Mouse (Mus musculus) liver, adult 2 months (tissue): ENCODE results near the gene Phf21a. TPM values are rescaled to one million over a fixed set of nuclear protein-coding genes. Genes with fewer than 3 reads are reported as not detected.

Experiments used
- DNase-seq: peaks from one replicate; pipeline ENCODE4 v3.0.0-alpha.2; 2011; ENCODE audit warnings: low read depth, low spot score; ENCODE audit errors: extremely low read depth
- H3K27ac ChIP-seq: fragments of 200-500 bp; replicated peaks from 2 replicates; pipeline ENCODE4 v1.5.1; 2012; ENCODE audit warnings: low read depth, mild to moderate bottlenecking, control low read depth, inconsistent platforms, low read length; ENCODE audit not compliant: insufficient read depth
- H3K27me3 ChIP-seq: fragments of 200-500 bp; 2 replicates; pipeline ENCODE4 v1.6.1; 2012; ENCODE audit warnings: mild to moderate bottlenecking, moderate library complexity, low read length, inconsistent platforms; ENCODE audit not compliant: control insufficient read depth, insufficient read depth
- H3K36me3 ChIP-seq: fragments of 200-500 bp; 2 replicates; pipeline ENCODE4 v1.6.1; 2012; ENCODE audit warnings: low read length, inconsistent platforms; ENCODE audit not compliant: control insufficient read depth, insufficient read depth
- H3K4me1 ChIP-seq: fragments of 200-500 bp; 2 replicates; pipeline ENCODE4 v1.6.1; 2011; ENCODE audit warnings: low read length; ENCODE audit not compliant: control insufficient read depth, insufficient read depth
- H3K4me3 ChIP-seq: fragments of 200-500 bp; 2 replicates; pipeline ENCODE4 v1.5.1; 2011; ENCODE audit warnings: low read depth, mild to moderate bottlenecking, control low read depth, low read length, moderate library complexity; ENCODE audit not compliant: insufficient read depth
- H3K79me2 ChIP-seq: fragments of 200-500 bp; 2 replicates; pipeline ENCODE4 v1.6.1; 2012; ENCODE audit warnings: inconsistent platforms, mild to moderate bottlenecking, low read length, moderate library complexity; ENCODE audit not compliant: control insufficient read depth, insufficient read depth
- H3K9ac ChIP-seq: fragments of 200-500 bp; 2 replicates; pipeline ENCODE4 v1.6.1; 2012; ENCODE audit warnings: low read depth, mild to moderate bottlenecking, control low read depth, inconsistent platforms, low read length
- CTCF ChIP-seq: fragments of 200-500 bp; IDR thresholded peaks from 2 replicates; pipeline ENCODE4 v1.5.1; 2011; ENCODE audit warnings: low read depth, low read length, control low read depth
- POLR2A ChIP-seq: fragments of 200-500 bp; IDR thresholded peaks from 2 replicates; pipeline ENCODE4 v1.6.1; 2011; ENCODE audit warnings: low read length, control low read depth; ENCODE audit not compliant: insufficient read depth; ENCODE audit errors: extremely low read depth
- WGBS: fragments of 180-500 bp; shearing (Covaris S2); methylation state at CpG from one replicate; pipeline ENCODE4 v1.1.7; 2018; 5-methylcytosine and 5-hydroxymethylcytosine counted together
- polyA plus RNA-seq: library from polyadenylated mRNA; depleted of rRNA; stranded (reverse); fragments of >200 nt; gene quantifications from 2 replicates; pipeline ENCODE4 v1.2.3, GENCODE M21; 2012
- total RNA-seq: library from RNA; depleted of rRNA; stranded (reverse); fragments of >200 nt; gene quantifications from 2 replicates; pipeline ENCODE4 v1.2.3, GENCODE M21; 2014

The Phf21a gene
- total and polyA plus RNA-seq, 2 experiments, result 11.4 to 14.5 TPM

DNA sequence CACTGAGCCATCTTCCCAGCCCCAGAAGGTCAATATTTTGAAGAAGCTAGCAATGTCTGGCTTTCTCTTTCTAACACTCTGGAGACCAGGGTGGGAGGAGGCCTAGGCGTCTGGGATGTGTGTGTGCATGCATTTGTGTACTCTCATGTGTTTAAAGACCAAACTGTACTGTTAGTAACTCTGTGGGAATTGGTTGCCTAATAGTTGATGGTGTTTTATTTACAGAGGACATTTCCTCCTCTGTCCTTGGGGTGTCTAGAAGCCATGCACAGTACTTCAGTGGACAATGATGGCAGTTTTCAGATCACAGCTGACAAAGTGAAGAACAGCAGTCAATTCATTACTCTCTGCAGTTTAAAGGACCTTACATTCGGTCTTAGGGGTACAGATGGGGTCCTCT, 254.3 kb downstream of the Phf21a start:
- H3K79me2 ChIP-seq, result no peaks in the 10 kb centered on the region
- H3K4me1 ChIP-seq, result no peaks in the 10 kb centered on the region
- TF ChIP-seq POLR2A (no peak), CTCF (no peak)
- H3K27me3 ChIP-seq, result no peaks in the 10 kb centered on the region
- 91% methylated on average over 2 of the region's 2 CpGs for WGBS
- H3K4me3 ChIP-seq, result no peak overlapping the region
- H3K9ac ChIP-seq, result no peak overlapping the region
- no peak overlapping the region for H3K27ac ChIP-seq
- H3K36me3 ChIP-seq, result peaks cover 22% of the 10 kb centered on the region
- DNase-seq, result no peak

DNA sequence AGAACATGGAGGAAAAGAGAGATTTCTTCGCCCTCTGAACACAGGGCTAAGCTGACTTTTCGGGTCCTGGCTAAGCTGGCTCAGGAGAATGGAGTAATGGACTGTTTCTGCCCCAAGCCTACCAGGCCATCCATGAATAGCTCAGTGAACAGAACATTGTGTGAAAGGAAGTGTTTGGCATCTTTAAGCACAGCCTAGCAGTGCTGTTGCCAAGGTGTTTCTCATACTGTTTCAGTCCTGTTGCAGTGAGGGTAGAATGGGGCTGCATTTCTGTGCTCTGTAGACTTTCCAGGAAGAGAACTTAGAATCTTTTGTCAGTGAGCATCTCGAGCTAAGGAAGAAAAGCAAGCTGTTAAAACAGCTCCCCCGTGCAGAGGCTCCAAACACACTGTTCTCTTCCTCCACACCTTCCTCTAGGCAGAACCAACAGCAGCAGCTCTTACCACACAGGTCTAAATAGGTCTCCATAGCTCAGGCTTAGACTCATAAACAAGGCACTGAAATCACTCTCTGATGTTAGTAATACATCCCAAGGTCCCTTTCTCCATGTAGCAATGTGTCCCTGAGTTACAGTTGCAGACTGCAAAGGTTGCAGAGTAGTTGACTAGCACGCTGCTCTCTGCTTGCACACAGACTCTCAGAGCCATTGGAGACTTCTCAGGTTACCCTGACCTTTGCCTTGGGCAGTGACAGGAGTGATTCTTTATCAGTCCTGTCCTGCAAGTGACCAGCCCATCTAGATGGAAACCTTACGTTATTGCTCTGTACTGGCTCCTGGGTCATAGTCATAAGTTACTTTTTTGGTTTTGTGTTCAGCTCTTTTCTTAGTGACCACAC, 256.9 kb downstream of the Phf21a start:
- Histone ChIP-seq H3K4me1 (no peaks in the 10 kb centered on the region; the same call in 1 of the 2 replicates), H3K79me2 (no peaks in the 10 kb centered on the region), H3K27ac (no peak overlapping the region), H3K27me3 (no peaks in the 10 kb centered on the region), H3K36me3 (peaks cover 19% of the 10 kb centered on the region), H3K4me3 (no peak overlapping the region), H3K9ac (no peak overlapping the region)
- 73% methylated on average over 6 of the region's 6 CpGs for WGBS
- no peak for DNase-seq
- TF ChIP-seq POLR2A (no peak), CTCF (no peak)

DNA sequence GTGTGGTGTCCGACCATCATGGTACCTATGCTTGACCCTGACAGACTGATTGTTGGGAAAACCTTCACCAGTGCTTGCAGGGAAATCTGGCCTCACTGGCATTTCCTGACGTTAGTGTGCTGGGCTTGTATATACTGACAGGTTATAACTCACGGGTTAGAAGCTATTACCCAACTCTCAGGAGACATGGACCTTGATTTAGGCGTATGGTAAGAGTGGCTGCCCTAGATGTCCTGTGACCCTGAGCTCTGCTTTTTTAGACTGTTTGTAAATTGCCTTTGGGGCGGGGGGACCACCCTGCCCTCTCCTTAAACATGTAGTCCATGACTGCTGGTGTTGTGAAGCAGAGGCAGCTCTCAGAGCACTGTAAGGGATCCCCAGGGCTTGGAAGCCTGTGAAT, 257.8 kb downstream of the Phf21a start:
- no peaks in the 10 kb centered on the region for H3K79me2 ChIP-seq
- 84% methylated on average over 5 of the region's 5 CpGs for WGBS
- DNase-seq, result no peak

DNA sequence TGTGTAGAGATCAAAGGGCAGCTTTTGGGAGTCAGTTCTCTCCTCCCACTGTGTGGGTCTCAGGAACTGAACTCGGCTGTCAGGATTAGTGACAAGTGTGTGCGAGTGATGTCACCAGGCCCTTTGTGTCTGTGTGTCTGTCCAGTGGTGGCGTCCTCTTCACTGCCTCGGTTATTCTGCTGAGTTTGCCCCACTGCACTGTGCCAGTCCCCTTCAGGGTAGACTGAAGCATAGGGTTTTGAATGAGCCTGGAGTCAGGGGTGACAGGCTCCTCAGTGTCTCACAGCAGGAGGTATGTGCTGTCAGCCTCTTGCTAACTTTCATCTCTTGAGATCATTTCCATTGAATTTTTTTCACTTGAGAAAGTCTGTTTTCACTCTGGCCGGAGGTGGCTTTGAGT, 260.5 kb downstream of the Phf21a start:
- 74% methylated on average over 5 of the region's 5 CpGs for WGBS

More for the DNA sequence above, 257.8 kb downstream of the Phf21a start:
- H3K4me1 ChIP-seq, result no peaks in the 10 kb centered on the region; the same call in 1 of the 2 replicates
- TF ChIP-seq CTCF (no peak), POLR2A (no peak)
- no peak overlapping the region for H3K4me3 ChIP-seq
- H3K27ac ChIP-seq, result no peak overlapping the region
- no peaks in the 10 kb centered on the region for H3K27me3 ChIP-seq
- H3K36me3 ChIP-seq, result peaks cover 18% of the 10 kb centered on the region
- H3K9ac ChIP-seq, result no peak overlapping the region

DNA sequence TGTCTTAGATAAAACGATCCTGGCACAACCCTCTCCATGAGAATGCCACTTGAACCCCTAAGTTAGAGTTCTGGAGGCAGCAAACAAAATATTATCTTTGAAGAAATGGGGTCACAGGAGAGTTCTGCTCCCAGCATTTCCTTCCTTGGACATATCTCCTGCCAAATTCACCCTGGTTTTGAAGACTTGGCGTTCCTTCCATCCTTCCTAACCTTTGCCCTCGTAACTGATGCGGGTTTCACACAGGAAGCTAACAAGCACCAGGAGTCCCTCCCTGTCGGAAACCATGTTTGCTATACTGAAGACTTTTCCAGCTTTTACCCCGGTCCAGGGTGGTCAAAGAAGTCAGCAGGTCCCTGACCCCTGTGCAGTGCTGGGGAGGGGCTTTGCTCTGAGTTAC, 261.3 kb downstream of the Phf21a start:
- peaks cover 22% of the 10 kb centered on the region for H3K36me3 ChIP-seq
- WGBS, result 56% methylated on average over 6 of the region's 6 CpGs
- H3K27ac ChIP-seq, result peak overlapping the region; percentile 19; the same call in 1 of the 2 replicates
- H3K27me3 ChIP-seq, result no peaks in the 10 kb centered on the region
- no peaks in the 10 kb centered on the region for H3K79me2 ChIP-seq
- no peak overlapping the region for H3K4me3 ChIP-seq
- H3K9ac ChIP-seq, result no peak overlapping the region
- no peak for TF ChIP-seq POLR2A
- TF ChIP-seq CTCF, result no peak
- DNase-seq, result no peak
- no peaks in the 10 kb centered on the region; the same call in 1 of the 2 replicates for H3K4me1 ChIP-seq

More for the DNA sequence above, 260.5 kb downstream of the Phf21a start:
- Histone ChIP-seq H3K79me2 (no peaks in the 10 kb centered on the region), H3K36me3 (peaks cover 27% of the 10 kb centered on the region), H3K27me3 (no peaks in the 10 kb centered on the region), H3K27ac (no peak overlapping the region), H3K4me3 (no peak overlapping the region), H3K4me1 (no peaks in the 10 kb centered on the region; the same call in 1 of the 2 replicates), H3K9ac (no peak overlapping the region)
- DNase-seq, result no peak
- no peak for TF ChIP-seq POLR2A
- no peak for TF ChIP-seq CTCF

DNA sequence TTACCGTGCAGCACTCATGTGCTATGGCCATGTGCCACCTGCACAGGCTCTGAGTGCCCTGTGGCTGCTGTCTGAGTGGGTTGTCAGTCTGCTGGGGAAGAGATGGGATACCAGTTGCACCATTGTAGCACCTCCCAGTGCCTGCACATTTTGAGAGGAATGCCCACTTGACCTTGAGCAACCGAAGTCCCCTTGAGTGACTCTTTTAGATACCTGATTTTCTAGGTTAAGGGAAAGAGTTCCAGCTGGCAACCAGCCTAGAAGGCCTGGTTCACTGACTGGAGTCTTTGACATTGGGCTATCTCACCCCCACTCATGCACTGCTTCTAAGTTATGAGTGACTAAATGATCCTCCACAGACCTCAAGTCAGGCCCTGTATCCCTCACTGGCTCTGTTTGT, 266.4 kb downstream of the Phf21a start:
- 51% methylated on average over 2 of the region's 2 CpGs for WGBS
- H3K36me3 ChIP-seq, result peaks cover 13% of the 10 kb centered on the region
- DNase-seq, result no peak

More for the DNA sequence above, 266.4 kb downstream of the Phf21a start:
- Histone ChIP-seq H3K4me1 (no peaks in the 10 kb centered on the region), H3K79me2 (no peaks in the 10 kb centered on the region), H3K4me3 (no peak overlapping the region), H3K9ac (no peak overlapping the region), H3K27ac (no peak overlapping the region), H3K27me3 (no peaks in the 10 kb centered on the region)
- TF ChIP-seq CTCF (no peak), POLR2A (no peak)
